Mouse (Mus musculus): ENCODE results near the gene Sgk2.
"Not testable (repeated sequence)": the region's sequence is repeated elsewhere in the genome, so short reads cannot be mapped to it uniquely, and the experiment has no call there.

The Sgk2 gene

GRCm38 (mm10) chr2:163058981-163059380 lies 71.9 kb downstream of the Sgk2 start:
- not testable (repeated sequence) for DNase-seq (ENCODE audit: low spot score in 2 of 2)

DNA sequence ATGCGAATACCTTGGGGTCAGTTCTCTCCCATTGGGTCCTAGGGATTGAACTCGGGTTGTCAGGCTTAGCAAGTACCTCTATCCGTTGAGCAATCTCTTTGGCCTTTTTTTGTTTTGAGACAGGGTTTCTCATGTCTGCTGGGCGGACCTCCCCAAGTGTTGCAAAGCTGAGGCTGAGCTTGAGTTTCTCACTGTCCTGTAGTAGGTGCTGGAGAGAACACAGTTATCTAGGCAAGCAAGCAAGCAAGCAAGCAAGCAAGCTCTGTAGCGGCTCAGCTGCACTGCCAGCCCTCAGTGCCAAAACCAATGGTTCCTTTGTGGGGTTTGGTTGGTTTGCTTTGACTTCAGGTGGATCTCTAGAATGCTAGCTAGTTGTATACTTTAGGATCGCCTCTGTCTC lies 73.5 kb downstream of the Sgk2 start:
- DNase-seq (ENCODE audit: low spot score in 2 of 2), result no peak

DNA sequence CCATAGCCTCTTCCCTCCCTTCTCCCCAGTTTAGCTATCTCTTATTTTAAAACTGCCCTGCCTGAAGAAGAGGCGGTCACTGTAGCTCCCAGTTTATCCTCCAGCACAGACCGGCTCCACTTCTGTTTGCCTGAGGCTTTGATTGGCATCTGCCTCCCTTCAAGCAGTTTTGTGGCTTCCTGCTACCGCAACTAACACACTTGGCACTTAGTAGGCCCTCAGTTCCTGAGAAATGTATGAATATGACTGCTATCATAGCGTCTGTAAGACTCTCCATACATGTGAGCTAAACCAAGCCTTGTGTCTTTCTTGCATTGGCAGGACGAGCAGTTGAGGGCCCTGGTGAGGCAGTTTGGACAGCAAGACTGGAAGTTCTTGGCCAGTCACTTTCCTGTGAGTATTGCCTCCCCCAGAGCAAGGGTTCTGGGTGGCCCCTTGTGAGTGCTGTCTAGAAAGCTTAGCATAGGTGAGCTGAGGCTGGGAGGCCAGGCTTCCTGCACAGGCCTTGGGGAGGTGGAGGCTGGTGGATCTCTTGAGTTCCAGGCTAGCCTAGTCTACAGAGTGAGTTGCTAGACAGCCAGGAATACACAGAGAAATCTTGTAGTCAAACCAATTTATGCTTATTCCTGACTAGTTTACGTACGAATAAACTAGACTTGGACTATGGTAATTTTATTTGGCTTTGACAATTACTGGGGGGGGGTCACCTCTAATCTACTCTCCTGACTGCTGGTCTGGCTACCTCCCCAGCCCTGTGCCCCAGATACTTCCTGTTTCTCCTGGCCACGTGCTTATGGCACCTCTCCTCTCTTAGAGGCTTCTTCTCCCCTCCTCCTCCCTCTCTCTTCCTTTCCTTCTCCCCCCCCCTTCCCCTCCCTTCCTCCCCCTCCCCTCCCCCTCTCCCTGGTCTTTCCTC lies 74.3 kb downstream of the Sgk2 start:
- no peak for DNase-seq (ENCODE audit: low spot score in 2 of 2)

DNA sequence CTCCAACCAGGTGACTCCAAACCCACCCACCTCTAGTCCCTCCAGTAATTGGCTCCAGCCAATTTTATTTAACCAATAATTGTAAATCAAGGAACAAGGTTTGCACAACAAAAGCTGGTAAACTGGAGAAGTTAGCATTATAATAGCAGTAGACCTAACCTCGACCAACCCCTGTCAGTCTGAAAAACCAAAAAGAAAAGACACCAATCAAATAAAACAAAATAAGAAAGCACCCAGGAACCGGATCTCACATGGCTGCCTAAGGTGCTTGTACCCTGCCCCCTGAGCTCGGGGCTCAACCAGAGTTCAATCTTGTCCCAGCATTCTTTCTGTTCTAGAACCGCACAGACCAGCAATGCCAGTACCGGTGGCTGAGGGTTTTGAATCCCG lies 75.0 kb downstream of the Sgk2 start:
- DNase-seq (ENCODE audit: low spot score in 2 of 2), result no peak
